ENCODE assay signal across 16 mouse cellular contexts in genomic region chr2:128272789-128273188, GRCm38 (mm10).
A peak's percentile ranks its signal among the peaks of the same experiment; 100 is the strongest.
DNase-seq lines count a peak whose midpoint lies in the region; ATAC-seq and TF ChIP-seq lines count a peak whose summit lies in the region.
"Had no signal": no experiment of that assay in that cellular context is flagged by ENCODE, and none has a peak within 500 bp of the region (broad histone marks: within the 10 kb centered on the region; RNA-seq: fewer than 3 reads in every experiment).

No protein-coding gene starts in this region.

- TF ChIP-seq EP300 in ES-Bruce4 (IDR thresholded peaks at IDR 0.05; ENCODE audit: insufficient read depth, low read depth, low read length): peak; percentile 98

- TF ChIP-seq CTCF in liver, adult 2 months (IDR thresholded peaks at IDR 0.05; ENCODE audit: low read depth, low read length): no peak
- no peak for TF ChIP-seq CTCF in ES-Bruce4 (IDR thresholded peaks at IDR 0.05; ENCODE audit: low read depth, low read length)
- TF ChIP-seq CTCF in forebrain, postnatal 0 days (IDR thresholded peaks at IDR 0.05; ENCODE audit: low read depth): no peak

- DNase-seq in liver, adult 2 months (ENCODE audit: extremely low read depth, low read depth, low spot score): peak; percentile 33
- peak; percentile 46 for DNase-seq in splenic B cell, adult 2 months (ENCODE audit: low read depth, low spot score)
- DNase-seq in cerebellum, postnatal 10 days: no peak
- no peak for DNase-seq in forebrain, postnatal 0 days
- DNase-seq: cerebellum, postnatal 25 days; liver, embryonic 13.5 days; lung, postnatal 14 days; right cerebral cortex, adult 18-20 months; thymus, adult 2 months had no signal

- H3K4me3 ChIP-seq in liver, adult 2 months (ENCODE audit: insufficient read depth, low read depth, low read length): no peak overlapping the region
- H3K4me3 ChIP-seq in liver, embryonic 12.5 days: no peak overlapping the region
- H3K4me3 ChIP-seq in ES-Bruce4 (ENCODE audit: low read depth, low read length): no peak overlapping the region
- H3K4me3 ChIP-seq in forebrain, postnatal 0 days (ENCODE audit: low read depth, low read length): no peak overlapping the region
- H3K4me3 ChIP-seq: forebrain, embryonic 12.5 days; heart, embryonic 10.5 days; hindbrain, embryonic 10.5 days; liver, embryonic 13.5 days; neural tube, embryonic 15.5 days had no signal

- TF ChIP-seq POLR2A in liver, adult 2 months (IDR thresholded peaks at IDR 0.05; ENCODE audit: extremely low read depth, insufficient read depth, low read length): no peak
- TF ChIP-seq POLR2A in ES-Bruce4 (IDR thresholded peaks at IDR 0.05; ENCODE audit: insufficient read depth, low read length): no peak

- no peaks in the 10 kb centered on the region for H3K27me3 ChIP-seq in liver, adult 2 months (ENCODE audit: control insufficient read depth, insufficient read depth, low read length)
- H3K27me3 ChIP-seq in liver, embryonic 12.5 days (replicated peaks): no peaks in the 10 kb centered on the region
- H3K27me3 ChIP-seq in ES-Bruce4 (ENCODE audit: control insufficient read depth, insufficient read depth, low read length, poor library complexity, severe bottlenecking): no peaks in the 10 kb centered on the region
- H3K27me3 ChIP-seq in splenic B cell, adult 2 months (ENCODE audit: control insufficient read depth, insufficient read depth, low read length, poor library complexity, severe bottlenecking): no peaks in the 10 kb centered on the region
- no peaks in the 10 kb centered on the region for H3K27me3 ChIP-seq in forebrain, postnatal 0 days (ENCODE audit: insufficient read depth, low read length)
- H3K27me3 ChIP-seq: liver, embryonic 13.5 days; neural tube, embryonic 15.5 days had no signal

- 13% methylated on average over 7 of the region's 7 CpGs for WGBS in liver, adult 2 months
- 10% methylated on average over 7 of the region's 7 CpGs for WGBS in liver, embryonic 12.5 days (ENCODE audit: insufficient replicate concordance)
- 32% methylated on average over 7 of the region's 7 CpGs for WGBS in forebrain, postnatal 0 days

- H3K9ac ChIP-seq in liver, adult 2 months (ENCODE audit: low read depth, low read length): no peak overlapping the region
- no peak overlapping the region for H3K9ac ChIP-seq in liver, embryonic 12.5 days
- H3K9ac ChIP-seq in ES-Bruce4 (ENCODE audit: low read depth, poor library complexity, severe bottlenecking): no peak overlapping the region
- no peak overlapping the region for H3K9ac ChIP-seq in forebrain, postnatal 0 days
- H3K9ac ChIP-seq: forebrain, embryonic 12.5 days; liver, embryonic 13.5 days; neural tube, embryonic 15.5 days had no signal

- H3K79me2 ChIP-seq in liver, adult 2 months (ENCODE audit: control insufficient read depth, insufficient read depth, low read length): no peaks in the 10 kb centered on the region

- no peaks in the 10 kb centered on the region for H3K36me3 ChIP-seq in liver, adult 2 months (ENCODE audit: control insufficient read depth, insufficient read depth, low read length)
- H3K36me3 ChIP-seq in liver, embryonic 12.5 days: no peaks in the 10 kb centered on the region
- H3K36me3 ChIP-seq in ES-Bruce4 (ENCODE audit: control insufficient read depth, insufficient read depth, low read length, poor library complexity, severe bottlenecking): no peaks in the 10 kb centered on the region
- H3K36me3 ChIP-seq in splenic B cell, adult 2 months (ENCODE audit: control insufficient read depth, insufficient read depth, low read length, poor library complexity, severe bottlenecking): no peaks in the 10 kb centered on the region
- H3K36me3 ChIP-seq in forebrain, postnatal 0 days (ENCODE audit: insufficient read depth): no peaks in the 10 kb centered on the region
- H3K36me3 ChIP-seq: forebrain, embryonic 12.5 days; heart, embryonic 10.5 days; hindbrain, embryonic 10.5 days; liver, embryonic 13.5 days; neural tube, embryonic 15.5 days had no signal

- peaks cover 5% of the 10 kb centered on the region for H3K4me1 ChIP-seq in liver, adult 2 months (ENCODE audit: control insufficient read depth, insufficient read depth, low read length)
- peaks cover 7% of the 10 kb centered on the region; the same call in 1 of the 2 replicates for H3K4me1 ChIP-seq in liver, embryonic 12.5 days
- peaks cover 15% of the 10 kb centered on the region for H3K4me1 ChIP-seq in ES-Bruce4 (ENCODE audit: control insufficient read depth, insufficient read depth, low read length)
- no peaks in the 10 kb centered on the region for H3K4me1 ChIP-seq in forebrain, postnatal 0 days (ENCODE audit: insufficient read depth)

- no peak overlapping the region for H3K4me2 ChIP-seq in liver, embryonic 12.5 days
- no peak overlapping the region for H3K4me2 ChIP-seq in forebrain, postnatal 0 days (ENCODE audit: low read depth)
- H3K4me2 ChIP-seq: forebrain, embryonic 12.5 days; liver, embryonic 13.5 days; neural tube, embryonic 15.5 days had no signal

- H3K27ac ChIP-seq in liver, adult 2 months (replicated peaks; ENCODE audit: insufficient read depth, low read depth, low read length): no peak overlapping the region
- H3K27ac ChIP-seq in liver, embryonic 12.5 days: no peak overlapping the region
- H3K27ac ChIP-seq in ES-Bruce4 (ENCODE audit: insufficient read depth, low read length): peak overlapping the region; percentile 55
- no peak overlapping the region for H3K27ac ChIP-seq in forebrain, postnatal 0 days (ENCODE audit: low read depth, low read length)
- H3K27ac ChIP-seq: forebrain, embryonic 12.5 days; heart, embryonic 10.5 days; hindbrain, embryonic 10.5 days; liver, embryonic 13.5 days; neural tube, embryonic 15.5 days had no signal

- H3K9me3 ChIP-seq in liver, embryonic 12.5 days (replicated peaks): no peaks in the 10 kb centered on the region
- H3K9me3 ChIP-seq in ES-Bruce4 (replicated peaks; ENCODE audit: control insufficient read depth, insufficient read depth, low read length, poor library complexity, severe bottlenecking): no peaks in the 10 kb centered on the region
- no peaks in the 10 kb centered on the region for H3K9me3 ChIP-seq in forebrain, postnatal 0 days (ENCODE audit: low read length)
- H3K9me3 ChIP-seq: forebrain, embryonic 12.5 days; heart, embryonic 10.5 days; hindbrain, embryonic 10.5 days; liver, embryonic 13.5 days; neural tube, embryonic 15.5 days had no signal

- ATAC-seq in liver, embryonic 12.5 days: no peak
- ATAC-seq in granulocyte monocyte progenitor cell, adult 5-6 weeks (replicated peaks; ENCODE audit: poor library complexity, severe bottlenecking): peak; percentile 90
- no peak for ATAC-seq in forebrain, postnatal 0 days

Comparison
In these comparisons a context has a peak if more than half of its experiments do, and no peak if none do; other contexts are left out.
1. DNase-seq: peak in liver, adult 2 months (single experiment) and splenic B cell, adult 2 months (single experiment); none in cerebellum, postnatal 10 days (0 of 2) and forebrain, postnatal 0 days (single experiment).